Mouse (Mus musculus) testis, adult 2 months (tissue): Measurements from ENCODE around the gene Ltbp1.

ENCODE experiments used
- CTCF ChIP-seq: fragments of 200-500 bp; IDR thresholded peaks from 2 replicates; pipeline ENCODE4 v1.5.1; 2012; ENCODE audit warnings: low read depth, mild to moderate bottlenecking, inconsistent platforms, low read length, moderate library complexity; ENCODE audit not compliant: control insufficient read depth, insufficient read depth, insufficient replicate concordance
- POLR2A ChIP-seq: fragments of 200-500 bp; IDR thresholded peaks from 2 replicates; pipeline ENCODE4 v1.6.1; 2012; ENCODE audit warnings: low read depth, mild to moderate bottlenecking, inconsistent platforms, low read length, moderate library complexity; ENCODE audit not compliant: control insufficient read depth

- TF ChIP-seq CTCF (no peak), POLR2A (no peak)
Measured at GRCm38 (mm10) chr17:75304807-75305420, 299.5 kb downstream of the Ltbp1 start.
